Mouse (Mus musculus): Measurements from ENCODE around the gene Ric1.

Ric1 gene

DNA sequence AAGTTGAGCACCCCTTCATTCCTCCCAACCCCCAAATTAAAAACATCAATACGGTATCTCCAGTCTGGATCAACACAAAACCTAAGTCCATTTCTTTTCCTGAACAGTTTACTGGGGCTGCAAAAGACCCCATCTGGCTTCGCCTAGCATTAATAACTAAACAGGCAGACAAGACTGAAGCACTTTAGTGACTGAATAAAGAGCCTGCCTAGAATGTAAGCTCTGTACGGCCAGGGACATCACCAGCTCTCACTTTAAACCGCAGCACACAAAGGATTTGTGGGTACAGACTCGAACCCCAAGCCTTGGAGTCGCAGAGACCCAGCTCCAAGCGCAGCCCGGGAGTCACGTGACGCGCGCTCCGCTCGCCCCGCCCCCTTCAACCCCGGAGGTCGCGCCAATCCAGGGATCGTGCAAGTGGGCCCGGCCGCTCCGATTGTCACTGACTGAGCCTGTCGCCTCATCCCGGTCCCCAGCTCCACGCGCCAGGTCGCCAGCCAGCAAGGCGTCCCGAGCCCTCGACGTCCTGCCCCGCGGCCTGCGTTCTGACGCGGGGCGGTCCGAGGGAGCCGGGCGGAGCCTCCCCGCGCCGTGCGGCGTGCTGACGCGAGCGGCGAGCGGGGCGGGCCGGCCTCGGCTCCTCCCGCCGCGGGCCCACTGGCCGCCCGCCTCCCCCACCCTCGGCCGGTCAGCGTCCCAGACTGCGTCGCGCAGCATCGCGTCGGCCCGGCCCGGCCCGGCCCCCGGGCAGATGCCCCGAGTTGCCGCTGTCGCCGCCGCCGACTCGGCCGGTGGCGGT, at the start of gene Ric1:
Gene Ric1, plus strand, starts transcription at position 646 of the 799 bp plus-strand sequence.
- DNase-seq (ENCODE audit: low spot score), result peak; percentile 85

DNA sequence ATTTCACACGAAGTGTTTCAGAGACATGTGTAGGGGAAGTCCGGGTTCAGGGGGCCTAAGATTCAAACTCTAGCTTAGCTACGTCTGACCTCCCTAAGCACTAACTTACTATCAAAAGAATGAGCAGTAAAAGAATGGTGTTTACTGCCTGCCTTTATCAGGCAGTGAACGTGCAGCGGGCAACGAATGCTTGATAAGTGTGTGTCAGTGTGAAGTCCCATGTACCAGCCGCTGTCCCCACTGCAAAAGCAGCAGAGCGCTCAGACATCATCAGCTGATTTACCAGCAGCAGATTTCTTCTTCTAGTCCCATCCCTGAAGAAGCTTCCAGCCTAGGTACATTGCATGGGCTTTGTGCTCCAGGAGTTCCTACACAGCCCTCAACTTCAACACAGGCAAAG, 49.7 kb upstream of the Ric1 start:
- no peak for DNase-seq (ENCODE audit: low spot score)

DNA sequence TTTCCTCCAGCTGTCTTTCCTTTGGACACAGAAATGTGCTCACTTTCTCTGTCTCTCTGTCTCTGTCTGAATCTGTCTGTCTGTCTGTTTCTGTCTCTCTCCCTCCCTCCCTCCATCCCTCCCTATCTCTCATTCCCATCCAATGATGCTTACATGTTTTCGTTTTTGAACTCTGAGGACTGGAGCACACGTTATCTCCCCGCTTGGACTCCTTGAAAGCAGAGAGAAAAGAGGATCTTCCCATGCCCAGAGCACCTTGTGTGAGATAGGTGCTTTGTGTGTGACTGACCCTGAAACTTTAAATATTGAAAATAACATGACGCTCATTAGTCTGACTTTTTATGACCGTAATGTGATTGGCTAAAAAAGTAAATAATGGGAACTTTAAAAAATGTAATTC, 49.1 kb upstream of the Ric1 start:
- DNase-seq (ENCODE audit: low spot score), result no peak

DNA sequence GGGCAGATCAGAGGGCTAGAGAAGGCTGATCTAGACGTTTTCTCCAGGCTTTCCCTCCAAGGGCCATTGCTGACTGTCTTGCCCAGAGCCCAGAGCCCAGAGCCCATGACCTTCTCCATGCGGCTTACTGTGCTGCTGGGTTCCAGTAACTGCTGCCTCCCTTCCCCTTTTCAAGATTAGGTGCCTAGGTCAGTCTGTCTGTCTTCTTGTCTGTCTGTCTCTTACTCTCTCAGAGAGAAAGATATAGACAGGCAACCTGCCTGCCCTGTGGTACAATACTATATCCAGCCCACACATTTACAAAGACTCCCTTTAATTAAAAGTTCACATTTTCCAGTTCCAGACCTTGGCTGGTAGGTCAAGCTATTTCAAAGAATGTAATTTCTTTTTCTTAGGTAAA, 47.3 kb upstream of the Ric1 start:
- DNase-seq (ENCODE audit: low spot score), result no peak

DNA sequence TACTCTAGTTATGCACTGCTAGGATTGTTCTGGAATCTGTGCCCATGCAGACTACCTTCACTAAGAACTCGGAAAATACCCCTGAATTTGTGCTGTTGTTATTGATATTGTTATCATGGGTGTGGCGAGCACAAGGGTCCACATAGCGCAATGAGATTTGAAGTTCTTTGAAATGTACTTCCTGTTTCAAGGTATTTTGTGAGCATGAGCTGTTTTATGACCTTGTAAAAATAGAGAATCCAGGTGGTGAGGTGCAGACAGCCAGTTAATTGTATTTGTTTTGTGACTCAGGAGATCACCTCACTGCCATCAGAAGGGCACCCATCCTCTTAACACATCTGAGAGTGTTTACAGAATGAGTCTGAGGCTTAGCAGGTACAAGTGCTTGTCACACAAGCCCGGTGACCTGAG, 46.9 kb upstream of the Ric1 start:
- DNase-seq (ENCODE audit: low spot score), result no peak

DNA sequence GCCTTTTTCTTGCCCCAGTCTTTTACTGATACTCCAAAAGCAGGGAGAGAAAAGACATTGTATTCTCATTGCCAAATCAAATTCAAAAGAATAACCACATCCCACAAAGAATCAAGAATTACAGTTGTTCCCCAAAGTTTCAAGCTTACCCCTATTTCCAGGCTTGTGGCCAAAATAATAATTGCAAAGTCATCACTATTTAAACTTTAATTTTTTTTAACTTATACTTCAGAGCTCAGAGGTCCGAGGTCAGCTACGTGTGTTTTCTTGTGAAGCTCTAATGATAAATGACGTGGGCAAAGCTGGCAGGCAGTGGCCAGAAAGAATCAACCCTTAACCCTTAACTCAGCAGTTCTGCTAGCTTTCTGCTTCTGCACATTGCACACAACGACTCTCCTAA, 43.5 kb upstream of the Ric1 start:
- no peak for DNase-seq (ENCODE audit: low spot score)

DNA sequence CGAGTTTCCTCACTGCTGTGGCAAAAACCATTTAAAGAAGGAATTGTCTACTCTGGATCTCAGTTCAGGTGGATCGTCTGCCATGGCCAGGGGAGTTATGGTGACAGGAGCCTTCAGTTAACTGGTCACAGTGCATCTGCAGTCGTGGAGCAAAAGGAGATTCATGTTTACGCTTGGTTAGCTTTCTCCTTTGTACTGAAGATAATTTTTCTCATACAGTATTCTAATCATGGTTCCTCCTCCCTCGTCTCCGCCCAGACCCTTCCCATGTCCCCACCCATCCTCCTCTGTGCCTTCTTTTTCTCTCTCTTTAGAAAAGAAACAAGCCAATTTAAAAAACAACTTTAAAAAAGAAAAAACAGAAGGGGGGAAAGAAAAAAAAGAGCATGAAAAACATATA, 40.5 kb upstream of the Ric1 start:
- no peak for DNase-seq (ENCODE audit: low spot score)

DNA sequence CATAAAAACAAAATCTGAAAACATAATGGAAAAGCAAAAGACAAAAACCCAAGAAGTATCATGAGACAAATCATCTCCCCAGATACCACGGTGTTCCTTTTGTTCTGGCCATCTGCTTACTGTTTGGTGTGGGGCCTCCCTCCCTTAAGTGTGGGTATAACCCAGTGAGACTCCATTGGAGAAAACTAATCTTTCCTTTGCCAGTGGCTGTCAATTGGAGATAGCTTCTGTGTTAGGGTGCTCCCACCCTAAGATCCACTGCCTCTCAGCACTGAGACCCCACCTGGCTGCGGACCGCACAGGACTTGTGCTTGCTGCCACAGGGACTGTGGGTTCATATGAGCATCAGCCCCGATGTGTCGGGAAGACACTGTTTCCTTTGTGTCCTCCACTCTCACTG, 39.9 kb upstream of the Ric1 start:
- DNase-seq (ENCODE audit: low spot score), result no peak

DNA sequence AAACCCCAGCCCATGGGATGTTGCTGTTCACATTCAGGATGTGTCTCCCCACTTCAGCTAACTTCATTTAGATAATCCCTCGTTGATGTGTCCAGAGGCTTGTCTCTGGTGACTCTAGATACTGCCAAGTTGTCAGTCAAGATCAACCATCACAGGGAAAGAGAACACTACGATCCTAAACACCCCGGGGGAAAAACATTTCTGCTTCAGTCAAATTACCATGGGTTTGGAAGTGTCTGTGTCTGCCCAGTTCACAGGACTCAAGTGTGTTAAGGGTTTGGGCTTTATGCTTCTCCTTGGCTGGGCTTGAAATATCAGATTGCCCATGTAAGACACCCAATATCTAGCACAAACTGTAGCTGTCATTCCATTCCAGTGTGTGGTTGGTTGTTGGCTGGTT, 39.4 kb upstream of the Ric1 start:
- DNase-seq (ENCODE audit: low spot score), result no peak

DNA sequence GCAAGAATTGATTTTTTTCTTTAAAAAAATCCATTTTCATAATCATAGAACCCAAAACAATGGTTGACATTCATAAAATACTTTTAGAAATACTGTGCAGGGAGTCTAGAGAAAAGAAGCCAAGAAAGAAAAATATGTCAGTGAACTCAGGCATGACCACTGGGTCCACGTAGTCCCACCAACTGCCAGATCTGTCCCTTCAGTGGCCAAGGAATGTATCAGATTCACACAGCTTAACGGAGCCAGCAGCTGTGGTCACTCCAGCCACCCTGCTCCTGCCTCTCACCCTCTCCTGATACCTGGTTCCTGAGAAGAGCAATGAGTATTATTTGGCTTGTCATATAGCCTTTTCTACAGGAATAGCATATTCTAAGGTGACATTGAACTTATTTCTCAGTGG, 38.7 kb upstream of the Ric1 start:
- no peak for DNase-seq (ENCODE audit: low spot score)

DNA sequence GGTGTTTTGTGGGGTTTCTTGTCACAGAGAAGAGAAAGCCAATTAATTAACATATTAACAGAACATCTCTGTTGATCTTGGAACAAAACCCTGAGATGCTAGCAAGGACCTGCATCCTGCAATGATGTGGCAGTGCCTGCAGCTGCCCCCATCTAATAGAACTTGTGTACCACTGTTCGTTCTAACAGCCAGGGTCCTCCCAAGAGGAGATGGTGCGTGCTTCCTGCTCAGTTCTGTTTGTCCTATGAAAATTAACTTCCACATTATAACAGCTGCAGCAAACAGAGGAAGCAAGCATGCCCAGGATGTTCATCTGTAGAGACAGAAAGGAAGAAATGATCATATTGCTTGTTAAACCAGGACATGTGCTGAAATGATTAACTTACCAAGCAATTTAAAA, 37.5 kb upstream of the Ric1 start:
- no peak for DNase-seq (ENCODE audit: low spot score)

DNA sequence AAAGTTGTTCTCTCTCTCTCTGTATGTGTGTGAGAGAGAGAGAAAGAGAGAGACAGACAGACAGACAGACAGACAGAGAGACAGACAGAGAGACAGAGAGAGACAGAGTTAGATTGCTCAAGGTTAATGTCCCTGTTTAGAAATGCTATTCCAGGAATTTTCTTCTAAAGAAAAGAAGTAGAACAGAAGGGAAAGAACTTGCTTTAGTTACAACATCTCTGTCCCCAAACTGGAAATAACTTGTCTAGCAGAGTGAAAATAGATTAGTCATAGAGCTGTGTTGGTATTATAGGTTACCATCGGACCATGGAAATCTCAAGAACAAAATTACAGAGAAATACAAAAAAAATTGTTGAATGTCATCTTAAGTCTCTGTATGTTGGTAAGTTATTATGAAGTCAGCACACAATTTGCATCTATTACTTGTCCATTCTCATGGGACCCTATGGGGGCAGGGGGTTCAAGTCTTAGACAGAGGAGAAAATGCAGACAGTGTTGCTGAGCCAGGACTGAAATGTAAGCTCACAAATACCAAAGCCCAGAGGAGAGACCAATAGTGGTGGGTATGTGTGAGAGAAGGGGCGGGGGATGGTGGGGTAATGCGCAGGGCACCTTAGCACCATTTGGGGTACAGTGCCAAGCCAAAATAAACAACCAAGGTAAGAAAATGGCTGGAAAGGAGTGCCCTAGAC, 36.7 kb upstream of the Ric1 start:
- DNase-seq (ENCODE audit: low spot score), result no peak

DNA sequence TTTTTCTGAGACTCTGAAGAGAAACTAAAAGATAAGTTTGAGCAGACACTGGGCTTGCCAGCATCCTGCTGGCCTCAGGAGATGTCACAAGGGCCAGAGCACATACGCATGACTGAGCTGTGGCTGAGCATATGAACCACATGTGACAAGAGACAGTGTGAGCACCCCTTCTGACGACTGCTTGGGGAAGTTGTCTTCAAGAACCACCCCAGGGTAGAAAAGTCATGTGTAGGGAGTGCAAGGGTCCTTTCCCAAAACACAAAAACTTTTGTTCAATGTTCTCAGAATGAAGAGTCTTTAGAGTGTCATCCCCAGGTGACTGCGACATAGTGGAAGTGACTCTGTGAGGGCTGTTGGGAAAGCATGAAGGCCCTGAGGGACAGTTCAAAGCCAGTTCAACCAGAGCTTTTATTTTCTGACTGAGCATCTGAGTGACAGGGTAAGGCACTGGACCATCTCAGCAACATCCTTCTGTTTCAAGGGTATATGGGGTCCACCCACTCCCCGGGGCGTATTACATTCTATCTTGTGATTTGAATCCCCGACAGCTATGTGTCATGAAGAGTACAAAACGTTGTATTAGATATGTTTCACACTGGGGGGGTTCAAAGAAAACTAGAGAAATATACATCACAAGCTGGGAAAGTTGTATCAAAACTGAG, 35.4 kb upstream of the Ric1 start:
- DNase-seq (ENCODE audit: low spot score), result peak; percentile 38

DNA sequence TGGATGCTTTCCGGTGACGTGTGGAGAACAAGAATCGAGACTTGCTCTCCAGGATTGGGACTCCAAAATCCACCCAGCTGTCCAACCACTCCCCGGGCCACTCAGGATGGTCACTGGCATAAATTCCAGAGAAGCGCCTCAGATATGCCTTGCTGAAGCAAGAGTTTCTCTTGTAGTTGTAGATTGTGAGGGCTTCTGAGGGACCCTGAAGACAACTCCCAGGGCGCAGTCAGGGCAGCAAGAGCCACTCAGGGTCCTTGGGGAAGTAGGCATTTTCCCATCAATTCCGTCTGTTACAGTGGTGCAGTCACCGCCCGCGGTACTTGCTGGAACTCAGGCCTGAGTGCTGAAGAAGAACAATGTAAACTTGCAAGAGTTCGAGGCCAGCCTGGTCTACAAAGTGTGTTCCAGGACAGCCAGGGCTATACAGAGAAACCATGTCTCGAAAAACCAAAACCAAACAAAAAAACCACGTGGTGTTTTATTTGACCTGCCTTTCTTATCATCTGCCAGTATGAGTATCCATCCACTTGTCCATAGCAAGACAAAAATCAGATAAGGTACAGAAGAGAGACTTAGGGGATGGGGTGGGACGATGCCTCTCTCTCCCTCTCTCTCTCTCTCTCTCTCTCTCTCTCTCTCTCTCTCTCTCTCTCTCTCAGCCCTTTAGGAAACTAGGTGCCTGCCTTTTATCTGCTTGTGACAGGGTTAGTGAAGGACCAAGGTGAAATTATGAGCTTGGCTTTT, 34.6 kb upstream of the Ric1 start:
- no peak for DNase-seq (ENCODE audit: low spot score)

DNA sequence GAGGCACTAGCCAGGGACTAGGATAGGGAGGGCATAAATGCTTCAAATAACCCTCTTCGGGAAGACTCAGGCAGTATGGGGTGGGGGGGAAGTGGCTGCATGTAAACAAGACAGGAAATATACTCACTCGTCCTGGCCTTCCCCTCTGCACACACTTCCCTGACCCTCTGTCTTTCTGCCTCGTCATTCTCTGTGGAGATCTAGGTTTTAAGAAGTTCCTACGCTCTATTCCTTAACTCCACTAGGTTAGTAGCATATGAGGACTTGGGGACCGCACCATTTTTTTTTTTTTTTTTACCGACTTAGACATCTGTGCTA, 34.0 kb upstream of the Ric1 start:
- no peak for DNase-seq (ENCODE audit: low spot score)

DNA sequence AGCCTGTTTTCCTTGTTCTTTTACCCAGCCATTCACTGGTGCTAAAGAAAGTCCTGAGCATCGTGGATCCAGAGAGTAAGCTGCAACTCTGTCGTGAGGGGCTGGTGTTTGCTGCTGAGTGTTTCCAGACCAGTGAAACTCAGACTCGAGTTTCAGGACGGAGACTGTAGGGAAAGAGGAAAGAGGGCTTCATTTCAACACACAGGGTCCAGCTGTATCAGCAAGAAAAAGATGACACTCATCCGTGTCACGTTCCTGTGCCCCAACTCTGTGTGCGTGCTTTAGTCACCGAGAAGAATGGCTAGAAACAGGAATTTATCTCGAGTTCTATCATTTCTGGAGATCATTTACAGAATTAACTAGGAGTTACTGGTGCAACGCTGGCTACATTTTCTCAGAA, 33.7 kb upstream of the Ric1 start:
- no peak for DNase-seq (ENCODE audit: low spot score)

DNA sequence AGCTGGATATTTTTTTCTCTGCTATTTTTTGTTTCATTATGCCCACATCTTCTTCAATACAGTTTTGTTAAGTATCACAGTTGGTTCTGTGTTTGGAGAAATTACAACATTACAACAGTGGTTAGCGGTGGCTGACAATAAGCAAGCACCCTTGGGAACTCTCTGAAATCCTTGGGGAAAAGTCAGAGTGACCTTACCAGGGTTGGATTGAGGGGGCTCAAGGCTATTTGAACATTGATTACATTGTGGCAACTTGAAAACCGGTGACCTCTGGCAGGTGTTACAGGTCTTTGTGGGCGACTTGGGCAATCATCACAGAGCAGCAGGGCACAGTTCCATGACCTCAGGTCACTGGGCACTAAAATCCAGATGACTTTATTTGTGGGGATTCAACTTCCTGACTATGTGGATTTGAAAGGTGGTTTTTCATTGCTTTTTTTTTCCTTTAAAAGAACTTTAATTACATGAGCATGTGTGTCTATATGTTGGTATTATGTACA, 32.2 kb upstream of the Ric1 start:
- no peak for DNase-seq (ENCODE audit: low spot score)

DNA sequence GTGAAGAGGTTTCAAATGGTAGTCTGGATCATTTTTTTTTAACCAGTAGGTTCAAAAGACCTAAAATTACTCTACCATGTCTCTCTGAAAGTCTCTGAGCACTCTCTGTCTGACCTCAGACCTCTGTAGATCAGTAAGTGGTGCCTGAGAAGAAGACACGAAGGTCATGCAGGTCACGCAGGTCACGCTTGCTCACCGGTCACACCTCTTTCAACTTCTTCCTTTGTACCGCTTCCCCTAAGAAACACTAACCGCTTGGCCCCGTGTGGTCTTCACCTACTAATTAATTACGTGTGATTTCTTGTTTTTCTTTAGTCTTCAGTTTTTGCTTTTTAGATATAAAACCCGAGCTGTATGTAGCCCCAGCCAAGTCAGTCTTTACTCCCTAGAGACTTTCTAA, 30.6 kb upstream of the Ric1 start:
- no peak for DNase-seq (ENCODE audit: low spot score)

DNA sequence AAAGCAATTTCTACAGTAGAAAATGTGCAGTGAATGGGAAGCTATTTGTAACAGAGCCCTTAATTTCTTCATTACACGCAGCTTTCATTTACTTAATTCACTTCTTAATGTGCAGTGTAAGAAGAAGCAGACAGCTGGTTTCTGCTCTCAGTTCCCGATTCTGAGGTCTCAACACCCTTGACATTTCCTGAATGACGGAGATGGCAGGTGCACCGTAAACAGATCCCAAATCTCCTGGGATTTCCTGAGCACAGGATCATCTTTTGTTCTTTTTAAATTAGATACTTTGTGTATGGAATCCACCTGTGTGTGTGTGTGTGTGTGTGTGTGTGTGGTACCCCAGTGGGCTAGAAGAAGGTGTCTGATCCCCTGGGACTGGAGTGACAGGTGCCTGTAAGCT, 27.6 kb upstream of the Ric1 start:
- no peak for DNase-seq (ENCODE audit: low spot score)

DNA sequence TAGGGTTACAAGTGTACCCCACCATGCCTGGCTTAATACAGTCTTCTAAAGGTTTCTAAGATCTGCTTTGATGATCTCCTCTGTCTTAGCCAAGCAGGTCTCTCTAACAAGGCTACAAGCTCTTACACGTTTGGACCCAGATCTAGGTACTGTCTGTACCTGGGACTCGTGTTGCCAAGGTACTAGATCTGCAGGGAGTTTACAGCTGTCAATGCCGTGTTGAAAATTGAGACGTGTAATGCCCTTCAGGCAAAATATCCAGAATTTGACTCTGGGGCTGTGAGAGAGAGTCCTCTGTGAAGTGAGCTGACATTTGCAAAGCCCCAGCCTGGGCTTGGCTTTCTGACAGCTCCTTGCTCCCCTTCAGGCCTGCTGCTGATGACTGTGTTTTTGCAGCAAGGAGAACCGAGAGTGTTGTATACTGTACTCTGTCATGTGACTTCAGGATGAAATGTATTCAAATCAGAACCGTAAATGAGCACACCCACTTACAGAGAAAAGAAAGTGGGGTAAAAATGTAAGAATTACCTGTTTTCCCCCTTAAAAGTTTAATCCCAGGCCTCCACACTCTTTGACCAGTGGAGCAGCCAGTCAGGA, 26.0 kb upstream of the Ric1 start:
- no peak for DNase-seq (ENCODE audit: low spot score)

DNA sequence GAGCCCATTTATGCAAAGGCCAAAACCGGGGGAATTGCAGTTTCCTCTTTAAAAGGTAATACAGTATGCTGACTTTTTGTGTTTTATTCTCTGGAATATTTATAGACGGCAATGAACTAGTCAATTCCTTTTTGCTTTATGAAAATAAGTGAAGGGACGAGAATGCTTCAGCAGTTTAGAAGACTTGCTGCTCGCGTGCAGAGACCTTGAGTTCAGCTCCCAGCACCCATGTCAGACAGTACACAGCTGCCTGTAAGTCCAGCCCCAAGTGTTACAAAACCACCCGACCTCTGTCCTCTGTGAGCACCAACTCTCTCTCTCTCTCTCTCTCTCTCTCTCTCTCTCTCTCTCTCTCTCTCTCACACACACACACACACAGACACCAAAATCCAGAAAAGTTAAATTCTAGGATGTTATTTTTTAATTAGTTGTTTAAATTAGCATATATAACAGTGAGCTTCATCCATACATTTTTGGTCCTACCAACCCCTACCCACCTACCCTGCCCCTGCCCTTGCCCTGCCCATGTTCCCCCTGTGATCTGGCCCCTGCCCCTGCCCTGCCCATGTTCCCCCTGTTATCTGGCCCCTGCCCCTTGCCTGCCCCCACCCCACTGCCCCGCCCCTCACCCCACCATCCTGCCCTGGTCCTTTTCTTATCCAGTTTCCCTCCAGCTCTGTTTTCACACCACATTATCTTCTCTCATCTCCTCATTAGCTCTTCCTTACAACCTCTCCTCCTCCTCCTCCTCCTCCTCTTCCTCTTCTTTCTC, 25.1 kb upstream of the Ric1 start:
- DNase-seq (ENCODE audit: low spot score), result no peak

Measured in spleen, adult 12 weeks (tissue).